Comparison of ENCODE assay signal across 13 mouse cellular contexts in genomic region chr1:184663300-184664097, GRCm38 (mm10).
A peak's percentile ranks its signal among the peaks of the same experiment; 100 is the strongest.
DNase-seq lines count a peak whose midpoint lies in the region; ATAC-seq and TF ChIP-seq lines count a peak whose summit lies in the region.
"Had no signal": no experiment of that assay in that cellular context is flagged by ENCODE, and none has a peak within 500 bp of the region (broad histone marks: within the 10 kb centered on the region; RNA-seq: fewer than 3 reads in every experiment).

No protein-coding gene starts in this region.

- WGBS in kidney, embryonic 15.5 days = 18% methylated on average over 14 of the region's 14 CpGs
- 25% methylated on average over 14 of the region's 14 CpGs for WGBS in kidney, adult 2 months
- WGBS in neural tube, embryonic 12.5 days = 24% methylated on average over 14 of the region's 14 CpGs
- 32% methylated on average over 14 of the region's 14 CpGs for WGBS in limb, embryonic 14.5 days
- 75% methylated on average over 14 of the region's 14 CpGs for WGBS in forebrain, embryonic 15.5 days

- no peaks in the 10 kb centered on the region for H3K9me3 ChIP-seq in kidney, embryonic 15.5 days (replicated peaks)
- no peaks in the 10 kb centered on the region for H3K9me3 ChIP-seq in neural tube, embryonic 12.5 days
- H3K9me3 ChIP-seq in limb, embryonic 14.5 days (ENCODE audit: control insufficient read depth, low read length) = no peaks in the 10 kb centered on the region
- H3K9me3 ChIP-seq in forebrain, embryonic 15.5 days = no peaks in the 10 kb centered on the region
- H3K9me3 ChIP-seq: forebrain, embryonic 12.5 days; midbrain, embryonic 15.5 days had no signal

- H3K4me1 ChIP-seq in kidney, embryonic 15.5 days = peaks cover 15% of the 10 kb centered on the region
- no peaks in the 10 kb centered on the region for H3K4me1 ChIP-seq in kidney, adult 2 months (ENCODE audit: control insufficient read depth, insufficient read depth, low read length)
- 0 out of 2 replicates have a peak, but pooled peaks cover 3% of the 10 kb centered on the region for H3K4me1 ChIP-seq in neural tube, embryonic 12.5 days
- no peaks in the 10 kb centered on the region for H3K4me1 ChIP-seq in limb, embryonic 14.5 days (ENCODE audit: control insufficient read depth, insufficient read depth, low read length)
- no peaks in the 10 kb centered on the region for H3K4me1 ChIP-seq in forebrain, embryonic 15.5 days
- H3K4me1 ChIP-seq: midbrain, embryonic 15.5 days had no signal

- TF ChIP-seq CTCF in kidney, adult 2 months (conservative IDR thresholded peaks at IDR 0.05; ENCODE audit: insufficient read depth, insufficient read length, low read depth, low read length) = no peak

- H3K27me3 ChIP-seq in kidney, embryonic 15.5 days = 0 out of 2 replicates have a peak, but pooled peaks cover 3% of the 10 kb centered on the region
- no peaks in the 10 kb centered on the region for H3K27me3 ChIP-seq in kidney, adult 2 months (replicated peaks; ENCODE audit: control insufficient read depth, insufficient read depth, low read length)
- no peaks in the 10 kb centered on the region for H3K27me3 ChIP-seq in neural tube, embryonic 12.5 days (replicated peaks)
- no peaks in the 10 kb centered on the region for H3K27me3 ChIP-seq in limb, embryonic 14.5 days (ENCODE audit: control insufficient read depth, insufficient read depth, low read length)
- no peaks in the 10 kb centered on the region for H3K27me3 ChIP-seq in forebrain, embryonic 15.5 days
- H3K27me3 ChIP-seq: forebrain, embryonic 12.5 days; midbrain, embryonic 15.5 days had no signal

- TF ChIP-seq POLR2A in kidney, adult 2 months (IDR thresholded peaks at IDR 0.05; ENCODE audit: low read depth, low read length) = no peak
- TF ChIP-seq POLR2A in limb, embryonic 14.5 days (IDR thresholded peaks at IDR 0.05; ENCODE audit: borderline replicate concordance, extremely low read depth, insufficient read depth, insufficient read length) = no peak

- no peak overlapping the region for H3K9ac ChIP-seq in kidney, embryonic 15.5 days
- H3K9ac ChIP-seq in neural tube, embryonic 12.5 days = no peak overlapping the region
- no peak overlapping the region for H3K9ac ChIP-seq in limb, embryonic 14.5 days (ENCODE audit: low read depth, low read length, severe bottlenecking)
- no peak overlapping the region for H3K9ac ChIP-seq in forebrain, embryonic 15.5 days (replicated peaks)
- H3K9ac ChIP-seq: forebrain, embryonic 12.5 days; midbrain, embryonic 15.5 days had no signal

- no peak overlapping the region for H3K4me3 ChIP-seq in kidney, embryonic 15.5 days (replicated peaks)
- no peak overlapping the region for H3K4me3 ChIP-seq in kidney, adult 2 months (ENCODE audit: insufficient read depth, low read depth, low read length)
- H3K4me3 ChIP-seq in neural tube, embryonic 12.5 days = no peak overlapping the region
- H3K4me3 ChIP-seq in limb, embryonic 14.5 days (replicated peaks; ENCODE audit: low read length) = no peak overlapping the region
- no peak overlapping the region for H3K4me3 ChIP-seq in forebrain, embryonic 15.5 days
- H3K4me3 ChIP-seq: forebrain, embryonic 12.5 days; layer of hippocampus, adult 2 months; midbrain, embryonic 15.5 days had no signal

- H3K4me2 ChIP-seq in kidney, embryonic 15.5 days = peak overlapping the region; percentile 29
- peak overlapping the region; percentile 45 for H3K4me2 ChIP-seq in neural tube, embryonic 12.5 days (replicated peaks)
- no peak overlapping the region for H3K4me2 ChIP-seq in limb, embryonic 14.5 days (replicated peaks; ENCODE audit: low read depth, low read length, severe bottlenecking)
- no peak overlapping the region for H3K4me2 ChIP-seq in forebrain, embryonic 15.5 days (replicated peaks)
- H3K4me2 ChIP-seq: forebrain, embryonic 12.5 days; midbrain, embryonic 15.5 days had no signal

- no peak for DNase-seq in kidney, adult 2 months
- no peak for DNase-seq in neural tube, embryonic 10.5 days (ENCODE audit: extremely low spot score, low spot score)
- DNase-seq in limb, embryonic 14.5 days (ENCODE audit: low spot score) = peak; percentile 27
- DNase-seq: gastrocnemius, postnatal 14 days; heart, postnatal 10 days; left cerebral cortex, postnatal 4 days had no signal

- H3K36me3 ChIP-seq in kidney, embryonic 15.5 days = no peaks in the 10 kb centered on the region
- H3K36me3 ChIP-seq in kidney, adult 2 months (ENCODE audit: control insufficient read depth, insufficient read depth, low read length) = no peaks in the 10 kb centered on the region
- no peaks in the 10 kb centered on the region for H3K36me3 ChIP-seq in neural tube, embryonic 12.5 days
- H3K36me3 ChIP-seq in limb, embryonic 14.5 days (ENCODE audit: control insufficient read depth, insufficient read depth, low read length) = no peaks in the 10 kb centered on the region
- H3K36me3 ChIP-seq in forebrain, embryonic 15.5 days = no peaks in the 10 kb centered on the region
- H3K36me3 ChIP-seq: forebrain, embryonic 12.5 days; midbrain, embryonic 15.5 days had no signal

- ATAC-seq in kidney, embryonic 15.5 days (replicated peaks; ENCODE audit: low FRiP score) = no peak
- no peak for ATAC-seq in neural tube, embryonic 12.5 days (ENCODE audit: low FRiP score, low read depth)
- peak; percentile 26; the same call in 1 of the 2 replicates for ATAC-seq in limb, embryonic 14.5 days (ENCODE audit: low FRiP score, low read depth)
- ATAC-seq in forebrain, embryonic 15.5 days (replicated peaks) = no peak
- no peak for ATAC-seq in megakaryocyte-erythroid progenitor cell, adult 5-6 weeks (replicated peaks; ENCODE audit: low FRiP score, low TSS enrichment, poor library complexity, severe bottlenecking)
- ATAC-seq: midbrain, embryonic 15.5 days had no signal

- H3K27ac ChIP-seq in kidney, embryonic 15.5 days = peak overlapping the region; percentile 7; the same call in 1 of the 2 replicates
- H3K27ac ChIP-seq in kidney, adult 2 months (ENCODE audit: insufficient read depth, low read depth, low read length) = no peak overlapping the region
- no peak overlapping the region for H3K27ac ChIP-seq in neural tube, embryonic 12.5 days
- no peak overlapping the region for H3K27ac ChIP-seq in limb, embryonic 14.5 days (replicated peaks; ENCODE audit: low read depth, low read length)
- H3K27ac ChIP-seq in forebrain, embryonic 15.5 days (replicated peaks) = no peak overlapping the region
- H3K27ac ChIP-seq: forebrain, embryonic 12.5 days; layer of hippocampus, adult 2 months; midbrain, embryonic 15.5 days had no signal

Comparison
In these comparisons a context has a peak if more than half of its experiments do, and no peak if none do; other contexts are left out.
1. H3K4me2 ChIP-seq: peak in kidney, embryonic 15.5 days (single experiment) and neural tube, embryonic 12.5 days (single experiment); none in limb, embryonic 14.5 days (single experiment) and forebrain, embryonic 15.5 days (single experiment).